Mouse (Mus musculus) ES-Bruce4 (cell line): Measurements from ENCODE around the gene Cmas. TPM values are rescaled to one million over a fixed set of nuclear protein-coding genes. Genes with fewer than 3 reads are reported as not detected.

Experiments used
- H3K27ac ChIP-seq: 2 replicates; pipeline ENCODE4 v1.5.1; 2012; ENCODE audit warnings: low read length, inconsistent platforms; ENCODE audit not compliant: insufficient read depth
- H3K27me3 ChIP-seq: 2 replicates; pipeline ENCODE4 v1.6.1; 2012; ENCODE audit warnings: mild to moderate bottlenecking, low read length, inconsistent platforms; ENCODE audit not compliant: control insufficient read depth, poor library complexity, insufficient read depth, severe bottlenecking
- H3K36me3 ChIP-seq: 2 replicates; pipeline ENCODE4 v1.6.1; 2012; ENCODE audit warnings: inconsistent platforms, mild to moderate bottlenecking, low read length, moderate library complexity; ENCODE audit not compliant: control insufficient read depth, poor library complexity, insufficient read depth, severe bottlenecking
- H3K4me1 ChIP-seq: one replicate; pipeline ENCODE4 v1.8.1; 2011; ENCODE audit warnings: low read length; ENCODE audit not compliant: control insufficient read depth, insufficient read depth
- H3K4me3 ChIP-seq: 2 replicates; pipeline ENCODE4 v1.5.1; 2011; ENCODE audit warnings: low read depth, mild to moderate bottlenecking, low read length
- H3K9ac ChIP-seq: 2 replicates; pipeline ENCODE4 v1.6.1; 2012; ENCODE audit warnings: low read depth, mild to moderate bottlenecking, inconsistent platforms; ENCODE audit not compliant: poor library complexity, severe bottlenecking
- H3K9me3 ChIP-seq: replicated peaks from 2 replicates; pipeline ENCODE4 v1.6.1; 2012; ENCODE audit warnings: mild to moderate bottlenecking, low read length, inconsistent platforms; ENCODE audit not compliant: control insufficient read depth, poor library complexity, insufficient read depth, severe bottlenecking
- CTCF ChIP-seq: IDR thresholded peaks from one replicate; pipeline ENCODE4 v1.8.1; 2011; ENCODE audit warnings: low read depth, low read length
- EP300 ChIP-seq: IDR thresholded peaks from 2 replicates; pipeline ENCODE4 v1.6.1; 2011; ENCODE audit warnings: low read depth, low read length; ENCODE audit not compliant: insufficient read depth
- POLR2A ChIP-seq: IDR thresholded peaks from one replicate; pipeline ENCODE4 v1.8.1; 2011; ENCODE audit warnings: low read length; ENCODE audit not compliant: insufficient read depth
- polyA plus RNA-seq: library from polyadenylated mRNA; stranded (reverse); fragments of >200 nt; gene quantifications from 2 replicates; pipeline ENCODE4 v1.2.4, GENCODE M21; 2011; ENCODE audit warnings: low read depth; ENCODE audit not compliant: missing spikeins, insufficient read depth, insufficient read length

Gene Cmas
- polyA plus RNA-seq, 1 experiment = 81.6 TPM

GRCm38 (mm10) chr6:142781286-142781685 is 24.8 kb downstream of the Cmas start:
- no peak for TF ChIP-seq EP300
- no peak for TF ChIP-seq CTCF
- TF ChIP-seq POLR2A = no peak

GRCm38 (mm10) chr6:142785343-142785742 is 28.9 kb downstream of the Cmas start:
- Histone ChIP-seq H3K27ac (no peak overlapping the region), H3K27me3 (no peaks in the 10 kb centered on the region), H3K4me3 (no peak overlapping the region), H3K9me3 (no peaks in the 10 kb centered on the region), H3K36me3 (no peaks in the 10 kb centered on the region), H3K9ac (no peak overlapping the region), H3K4me1 (peaks cover 1% of the 10 kb centered on the region)
- TF ChIP-seq CTCF (peak; percentile 18), POLR2A (no peak)

More at GRCm38 (mm10) chr6:142781286-142781685, 24.8 kb downstream of the Cmas start:
- Histone ChIP-seq H3K27me3 (no peaks in the 10 kb centered on the region), H3K36me3 (no peaks in the 10 kb centered on the region), H3K4me3 (no peak overlapping the region), H3K9me3 (no peaks in the 10 kb centered on the region), H3K27ac (no peak overlapping the region), H3K9ac (no peak overlapping the region), H3K4me1 (no peaks in the 10 kb centered on the region)

DNA sequence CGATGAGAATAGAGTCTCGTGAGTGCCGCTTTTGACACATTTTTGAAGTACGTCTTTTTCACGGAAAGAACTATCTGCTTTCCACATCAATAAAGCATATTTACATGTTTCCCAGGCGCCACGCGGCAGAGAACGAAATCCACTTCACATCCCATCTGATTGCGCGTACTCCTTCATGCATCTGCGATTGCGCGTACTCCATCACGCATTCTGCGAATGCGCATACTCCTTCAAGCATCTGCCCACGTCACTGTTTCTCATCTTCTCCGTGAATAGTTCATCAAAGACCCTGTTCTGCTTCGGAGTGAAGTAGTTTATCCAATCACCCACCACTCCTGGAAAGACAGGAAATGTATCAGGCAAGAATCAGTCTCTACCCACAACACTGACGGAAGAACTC is 29.6 kb downstream of the Cmas start:
- Histone ChIP-seq H3K4me3 (no peak overlapping the region), H3K9ac (no peak overlapping the region), H3K27me3 (no peaks in the 10 kb centered on the region), H3K27ac (no peak overlapping the region), H3K9me3 (no peaks in the 10 kb centered on the region), H3K36me3 (no peaks in the 10 kb centered on the region), H3K4me1 (peaks cover 1% of the 10 kb centered on the region)
- TF ChIP-seq CTCF (no peak), EP300 (no peak), POLR2A (no peak)

- H3K4me1 ChIP-seq = peaks cover 1% of the 10 kb centered on the region
- no peaks in the 10 kb centered on the region for H3K36me3 ChIP-seq
- H3K9ac ChIP-seq = no peak overlapping the region
- H3K27me3 ChIP-seq = no peaks in the 10 kb centered on the region
- no peaks in the 10 kb centered on the region for H3K9me3 ChIP-seq
- no peak overlapping the region for H3K27ac ChIP-seq
- H3K4me3 ChIP-seq = peak overlapping the region; percentile 50
- TF ChIP-seq EP300 (no peak), POLR2A (no peak), CTCF (no peak)
Measured at GRCm38 (mm10) chr6:142788042-142788987, 31.8 kb downstream of the Cmas start.

- H3K9ac ChIP-seq = no peak overlapping the region
- H3K36me3 ChIP-seq = no peaks in the 10 kb centered on the region
- no peak overlapping the region for H3K27ac ChIP-seq
- no peak overlapping the region for H3K4me3 ChIP-seq
- H3K27me3 ChIP-seq = no peaks in the 10 kb centered on the region
- H3K9me3 ChIP-seq = no peaks in the 10 kb centered on the region
- peaks cover 1% of the 10 kb centered on the region for H3K4me1 ChIP-seq
- TF ChIP-seq CTCF (no peak), EP300 (no peak), POLR2A (no peak)
Measured at GRCm38 (mm10) chr6:142789736-142790135, 33.2 kb downstream of the Cmas start.

DNA sequence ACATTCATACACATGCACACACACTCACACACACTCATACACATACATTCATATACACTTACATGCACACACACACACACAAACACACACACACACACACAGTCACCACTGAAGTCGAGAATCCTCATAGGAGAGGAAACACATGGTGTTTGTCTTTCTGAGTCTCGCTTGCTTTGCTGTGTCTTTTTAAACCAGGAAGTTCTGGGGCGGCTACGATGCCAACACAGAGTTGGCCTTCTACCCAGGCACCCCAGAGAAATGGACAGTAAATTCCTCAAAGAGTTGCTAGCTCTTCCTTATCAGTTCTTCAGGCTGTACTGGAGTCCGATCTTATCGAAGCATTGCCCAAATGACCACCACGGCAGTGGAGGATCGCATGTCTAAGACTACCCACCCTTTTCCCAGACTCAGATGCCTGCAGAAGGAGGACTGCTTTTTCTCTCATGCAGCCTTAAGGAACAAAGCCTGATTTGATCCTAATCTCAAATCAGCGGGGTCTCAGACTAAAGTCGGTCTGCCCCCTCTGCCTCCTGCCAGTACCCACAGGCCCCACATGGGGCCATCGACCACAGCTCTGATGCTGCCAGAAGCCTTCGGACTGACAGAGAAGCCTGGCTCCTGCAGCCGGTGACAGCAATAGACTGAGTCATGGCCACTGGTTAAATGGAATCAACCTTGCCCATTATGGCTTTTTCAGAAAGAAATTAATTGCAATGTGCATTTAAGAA is 35.9 kb downstream of the Cmas start:
- Histone ChIP-seq H3K9ac (no peak overlapping the region), H3K4me3 (no peak overlapping the region), H3K9me3 (no peaks in the 10 kb centered on the region), H3K27me3 (no peaks in the 10 kb centered on the region), H3K4me1 (peaks cover 1% of the 10 kb centered on the region), H3K36me3 (no peaks in the 10 kb centered on the region), H3K27ac (no peak overlapping the region)
- no peak for TF ChIP-seq CTCF
- TF ChIP-seq EP300 = no peak
- TF ChIP-seq POLR2A = no peak
